Mouse (Mus musculus): Measurements from ENCODE around the gene Neu3.

DNA sequence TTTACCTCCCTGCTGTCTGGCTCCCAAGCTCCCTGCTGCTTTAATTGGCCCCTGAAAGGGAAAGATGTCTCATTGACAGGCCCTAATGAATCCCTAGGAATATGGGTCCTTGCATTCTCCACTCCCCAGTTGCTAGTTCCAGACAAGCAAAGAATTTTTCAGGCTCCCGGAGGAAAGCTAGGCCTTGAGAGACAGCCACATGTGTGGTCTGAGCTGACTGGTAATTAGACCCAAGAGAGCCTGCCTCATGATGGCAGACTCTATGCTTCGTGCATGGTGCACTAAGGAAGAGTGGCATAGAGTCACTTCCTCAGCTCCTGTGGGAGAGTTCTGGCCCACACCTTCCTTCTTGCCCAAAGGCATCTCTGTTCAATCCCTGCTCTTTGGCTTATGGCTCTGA lies 40.3 kb downstream of the Neu3 start:
- TF ChIP-seq CTCF (IDR thresholded peaks at IDR 0.05; ENCODE audit: low read depth, low read length) (no peak), EP300 (IDR thresholded peaks at IDR 0.05; ENCODE audit: insufficient read depth, low read depth, low read length) (no peak), POLR2A (IDR thresholded peaks at IDR 0.05; ENCODE audit: insufficient read depth, low read length) (no peak)

All from ES-Bruce4 (cell line).